14 mouse cellular contexts compared by ENCODE assay signal in the genomic region with DNA sequence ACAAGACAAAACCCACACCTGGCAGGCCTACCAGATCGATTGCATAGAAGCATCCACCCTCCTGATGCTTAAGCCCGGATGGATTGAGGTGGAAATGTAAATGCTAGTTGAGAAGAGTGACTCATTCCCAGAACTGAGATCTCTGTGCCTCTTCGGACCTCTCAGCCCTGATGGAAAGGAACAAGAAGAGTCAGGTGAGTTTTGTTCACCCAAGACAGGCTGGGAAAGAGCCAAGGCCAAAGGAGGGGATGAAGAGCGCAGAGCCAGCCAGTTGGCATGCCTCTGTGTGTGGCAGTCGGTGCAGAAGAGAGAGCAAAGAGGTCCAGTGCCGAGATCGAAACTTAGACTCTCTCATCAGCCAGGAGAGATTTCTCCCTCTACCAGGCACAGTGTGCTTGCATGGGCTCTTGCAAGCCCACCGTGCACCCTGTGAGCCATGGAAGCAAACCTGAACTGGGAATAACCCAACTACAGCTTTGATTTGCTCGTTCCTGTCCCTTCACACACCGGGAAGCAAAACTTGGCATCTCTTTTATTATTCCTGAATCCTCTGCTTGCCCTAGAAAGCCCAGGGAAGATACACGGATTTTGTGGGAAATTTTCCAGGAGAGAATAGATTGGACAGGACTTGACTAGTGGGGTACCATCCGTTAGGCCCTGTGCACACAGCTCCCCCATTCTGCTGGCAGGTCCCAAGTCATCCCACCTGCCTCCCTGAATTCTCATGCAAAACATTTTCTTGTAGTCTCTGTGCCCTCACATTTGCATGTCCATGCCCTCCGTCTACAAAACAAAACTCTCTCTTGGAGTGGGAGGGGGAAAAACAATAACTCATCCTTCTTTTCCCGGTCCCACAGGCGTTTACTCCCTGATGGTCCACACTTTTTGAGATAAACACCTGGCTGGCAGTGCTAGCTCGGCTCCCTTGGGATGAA.
A peak's percentile ranks its signal among the peaks of the same experiment; 100 is the strongest.
DNase-seq lines count a peak whose midpoint lies in the region; ATAC-seq and TF ChIP-seq lines count a peak whose summit lies in the region.
"Had no signal": no experiment of that assay in that cellular context is flagged by ENCODE, and none has a peak within 500 bp of the region (broad histone marks: within the 10 kb centered on the region; RNA-seq: fewer than 3 reads in every experiment).

No protein-coding gene starts in this region.

- no peak overlapping the region for H3K9ac ChIP-seq in heart, embryonic 12.5 days
- H3K9ac ChIP-seq in forebrain, postnatal 0 days: no peak overlapping the region
- H3K9ac ChIP-seq: limb, embryonic 12.5 days; lung, embryonic 14.5 days; midbrain, embryonic 13.5 days had no signal

- H3K27ac ChIP-seq in heart, embryonic 12.5 days (ENCODE audit: poor library complexity, severe bottlenecking): no peak overlapping the region
- H3K27ac ChIP-seq in forebrain, postnatal 0 days (ENCODE audit: low read depth, low read length): no peak overlapping the region
- H3K27ac ChIP-seq: hindbrain, postnatal 0 days; limb, embryonic 12.5 days; midbrain, embryonic 13.5 days had no signal

- no peak overlapping the region for H3K4me2 ChIP-seq in heart, embryonic 12.5 days
- H3K4me2 ChIP-seq in forebrain, postnatal 0 days (ENCODE audit: low read depth): no peak overlapping the region
- H3K4me2 ChIP-seq: limb, embryonic 12.5 days; lung, embryonic 14.5 days; midbrain, embryonic 13.5 days had no signal

- peaks cover 16% of the 10 kb centered on the region for H3K4me1 ChIP-seq in heart, embryonic 12.5 days (replicated peaks)
- peaks cover 3% of the 10 kb centered on the region; the same call in 1 of the 2 replicates for H3K4me1 ChIP-seq in forebrain, postnatal 0 days (ENCODE audit: insufficient read depth)

- H3K36me3 ChIP-seq in heart, embryonic 12.5 days: no peaks in the 10 kb centered on the region
- no peaks in the 10 kb centered on the region for H3K36me3 ChIP-seq in forebrain, postnatal 0 days (ENCODE audit: insufficient read depth)
- H3K36me3 ChIP-seq: limb, embryonic 12.5 days; midbrain, embryonic 13.5 days had no signal

- ATAC-seq in heart, embryonic 12.5 days (ENCODE audit: insufficient number of reproducible peaks, low FRiP score): no peak
- ATAC-seq in forebrain, postnatal 0 days: no peak
- ATAC-seq: hindbrain, postnatal 0 days; midbrain, embryonic 13.5 days had no signal

- WGBS in heart, embryonic 12.5 days: 48% methylated on average over 16 of the region's 16 CpGs
- 29% methylated on average over 16 of the region's 16 CpGs for WGBS in forebrain, postnatal 0 days

- intact Hi-C loops in heart, postnatal 14 days (cut with DNase I): loop anchor here (5.0 kb wide), 1 partner anchor 50 kb away; no protein-coding TSS in a partner anchor
- intact Hi-C loops in heart, postnatal 36 days (cut with DNase I): no loop called here

- peak; percentile 32 to 33 for DNase-seq in heart, postnatal 14 days
- peak; percentile 91 for DNase-seq in ES-CJ7 (ENCODE audit: low read depth, low spot score)
- DNase-seq in cerebellum, adult 11 months: peak; percentile 48
- peak; percentile 14 to 36 for DNase-seq in heart, postnatal 36 days
- DNase-seq in forebrain, postnatal 0 days: no peak
- no peak for DNase-seq in ovary, postnatal 14 days (ENCODE audit: low spot score)
- DNase-seq: adrenal gland, postnatal 25 days; kidney, adult 9 months; lung, embryonic 14.5 days; thymus, postnatal 36 days had no signal

- TF ChIP-seq CTCF in forebrain, postnatal 0 days (IDR thresholded peaks at IDR 0.05; ENCODE audit: low read depth): no peak

- H3K4me3 ChIP-seq in heart, embryonic 12.5 days: no peak overlapping the region
- no peak overlapping the region for H3K4me3 ChIP-seq in forebrain, postnatal 0 days (ENCODE audit: low read depth, low read length)
- H3K4me3 ChIP-seq: limb, embryonic 12.5 days; midbrain, embryonic 13.5 days had no signal

- 0 out of 2 replicates have a peak, but pooled peaks cover 4% of the 10 kb centered on the region for H3K27me3 ChIP-seq in heart, embryonic 12.5 days (replicated peaks)
- no peaks in the 10 kb centered on the region for H3K27me3 ChIP-seq in forebrain, postnatal 0 days (ENCODE audit: insufficient read depth, low read length)
- H3K27me3 ChIP-seq: midbrain, embryonic 13.5 days had no signal

- H3K9me3 ChIP-seq in heart, embryonic 12.5 days (replicated peaks): no peaks in the 10 kb centered on the region
- no peaks in the 10 kb centered on the region for H3K9me3 ChIP-seq in forebrain, postnatal 0 days (ENCODE audit: low read length)
- H3K9me3 ChIP-seq: limb, embryonic 12.5 days; midbrain, embryonic 13.5 days had no signal

Comparison
In these comparisons a context has a peak if more than half of its experiments do, and no peak if none do; other contexts are left out.
1. DNase-seq: peak in heart, postnatal 14 days (2 of 2), ES-CJ7 (single experiment), cerebellum, adult 11 months (single experiment) and heart, postnatal 36 days (2 of 2); none in forebrain, postnatal 0 days (single experiment) and ovary, postnatal 14 days (single experiment).